Mouse (Mus musculus): ENCODE results near the gene Pgf. TPM values are rescaled to one million over a fixed set of nuclear protein-coding genes. Genes with fewer than 3 reads are reported as not detected.

Gene Pgf
- 10.9 and 14.6 TPM in 2 replicates for polyA plus RNA-seq (2014; fragmentation: Nextera tagmentation; extraction: Ambion mirVana)

- H3K27me3 ChIP-seq (ENCODE audit: insufficient read depth, low read length), result no peaks in the 10 kb centered on the region
- 74% methylated on average over 10 of the region's 10 CpGs for WGBS
- peak within 1 kb of the TSS; percentile 70 for H3K4me2 ChIP-seq
- H3K4me3 ChIP-seq (ENCODE audit: low read depth, low read length), result peak within 1 kb of the TSS; percentile 39
- peak within 1 kb of the TSS; percentile 35 for H3K9ac ChIP-seq
- peak within 1 kb of the TSS; percentile 87; the same call in 1 of the 2 replicates for H3K27ac ChIP-seq (ENCODE audit: low read depth)
- ATAC-seq (ENCODE audit: insufficient read depth) (no peak), DNase-seq (no peak)
- peaks cover 2% of the 10 kb centered on the region for H3K36me3 ChIP-seq (ENCODE audit: insufficient read depth)
- peaks cover 44% of the 10 kb centered on the region for H3K4me1 ChIP-seq (ENCODE audit: insufficient read depth)
- H3K9me3 ChIP-seq (ENCODE audit: low read depth, low read length), result no peaks in the 10 kb centered on the region
- no peak for TF ChIP-seq CTCF (IDR thresholded peaks at IDR 0.05; ENCODE audit: low read depth)
These were observed at the start of gene Pgf for GRCm38 (mm10) chr12:85177740-85178239. Gene Pgf (minus strand): TSS chr12:85177790.

GRCm38 (mm10) chr12:85227227-85227626 is 49.6 kb upstream of the Pgf start:
- 49% methylated on average over 7 of the region's 7 CpGs for WGBS

GRCm38 (mm10) chr12:85219905-85220290 is 42.3 kb upstream of the Pgf start:
- peaks cover 9% of the 10 kb centered on the region; the same call in 1 of the 2 replicates for H3K4me1 ChIP-seq (ENCODE audit: insufficient read depth)
- H3K36me3 ChIP-seq (ENCODE audit: insufficient read depth), result peaks cover 42% of the 10 kb centered on the region
- peak overlapping the region; percentile 64 for H3K4me3 ChIP-seq (ENCODE audit: low read depth, low read length)
- 0 out of 2 replicates have a peak, but pooled peaks have one; percentile 9 for TF ChIP-seq CTCF (IDR thresholded peaks at IDR 0.05; ENCODE audit: low read depth)
- ATAC-seq (ENCODE audit: insufficient read depth) (no peak), DNase-seq (peak; percentile 24)
- no peak overlapping the region for H3K27ac ChIP-seq (ENCODE audit: low read depth)
- no peaks in the 10 kb centered on the region for H3K9me3 ChIP-seq (ENCODE audit: low read depth, low read length)
- H3K4me2 ChIP-seq, result peak overlapping the region; percentile 85
- 3% methylated on average over 12 of the region's 12 CpGs for WGBS
- H3K27me3 ChIP-seq (ENCODE audit: insufficient read depth, low read length), result no peaks in the 10 kb centered on the region
- H3K9ac ChIP-seq, result peak overlapping the region; percentile 55

More at GRCm38 (mm10) chr12:85227227-85227626, 49.6 kb upstream of the Pgf start:
- ATAC-seq (ENCODE audit: insufficient read depth), result no peak
- Histone ChIP-seq H3K27ac (ENCODE audit: low read depth) (no peak overlapping the region), H3K36me3 (ENCODE audit: insufficient read depth) (peaks cover 50% of the 10 kb centered on the region), H3K4me3 (ENCODE audit: low read depth, low read length) (no peak overlapping the region), H3K4me2 (no peak overlapping the region), H3K9ac (no peak overlapping the region), H3K4me1 (ENCODE audit: insufficient read depth) (0 out of 2 replicates have a peak, but pooled peaks cover 2% of the 10 kb centered on the region), H3K9me3 (ENCODE audit: low read depth, low read length) (no peaks in the 10 kb centered on the region), H3K27me3 (ENCODE audit: insufficient read depth, low read length) (no peaks in the 10 kb centered on the region)
- peak; percentile 11 for DNase-seq
- TF ChIP-seq CTCF (IDR thresholded peaks at IDR 0.05; ENCODE audit: low read depth), result no peak

- Histone ChIP-seq H3K4me2 (peak within 1 kb of the TSS; percentile 85), H3K27me3 (ENCODE audit: insufficient read depth, low read length) (no peaks in the 10 kb centered on the region), H3K4me3 (ENCODE audit: low read depth, low read length) (peak within 1 kb of the TSS; percentile 64), H3K4me1 (ENCODE audit: insufficient read depth) (peaks cover 9% of the 10 kb centered on the region; the same call in 1 of the 2 replicates), H3K27ac (ENCODE audit: low read depth) (peak within 1 kb of the TSS; percentile 47; the same call in 1 of the 2 replicates), H3K9me3 (ENCODE audit: low read depth, low read length) (no peaks in the 10 kb centered on the region), H3K9ac (peak within 1 kb of the TSS; percentile 55), H3K36me3 (ENCODE audit: insufficient read depth) (peaks cover 37% of the 10 kb centered on the region)
- ATAC-seq (ENCODE audit: insufficient read depth) (peak; percentile 100), DNase-seq (peak; percentile 100)
- under 1% methylated on average over 54 of the region's 54 CpGs for WGBS
- no peak for TF ChIP-seq CTCF (IDR thresholded peaks at IDR 0.05; ENCODE audit: low read depth)
These were observed 41.8 kb upstream of the Pgf start, which contains the start of gene Eif2b2 for GRCm38 (mm10) chr12:85219236-85219904. Gene Eif2b2 (plus strand): TSS chr12:85219481.

GRCm38 (mm10) chr12:85217733-85218310 is 40.2 kb upstream of the Pgf start:
- Histone ChIP-seq H3K27ac (ENCODE audit: low read depth) (no peak overlapping the region), H3K4me3 (ENCODE audit: low read depth, low read length) (no peak overlapping the region), H3K4me2 (no peak overlapping the region), H3K27me3 (ENCODE audit: insufficient read depth, low read length) (no peaks in the 10 kb centered on the region), H3K36me3 (ENCODE audit: insufficient read depth) (peaks cover 22% of the 10 kb centered on the region), H3K9ac (no peak overlapping the region), H3K4me1 (ENCODE audit: insufficient read depth) (peaks cover 9% of the 10 kb centered on the region; the same call in 1 of the 2 replicates), H3K9me3 (ENCODE audit: low read depth, low read length) (no peaks in the 10 kb centered on the region)
- 48% methylated on average over 2 of the region's 2 CpGs for WGBS
- no peak for ATAC-seq (ENCODE audit: insufficient read depth)
- DNase-seq, result no peak
- no peak for TF ChIP-seq CTCF (IDR thresholded peaks at IDR 0.05; ENCODE audit: low read depth)

- Histone ChIP-seq H3K9me3 (ENCODE audit: low read depth, low read length) (no peaks in the 10 kb centered on the region), H3K27me3 (ENCODE audit: insufficient read depth, low read length) (no peaks in the 10 kb centered on the region), H3K4me1 (ENCODE audit: insufficient read depth) (0 out of 2 replicates have a peak, but pooled peaks cover 4% of the 10 kb centered on the region), H3K9ac (no peak overlapping the region), H3K4me2 (no peak overlapping the region), H3K27ac (ENCODE audit: low read depth) (no peak overlapping the region), H3K36me3 (ENCODE audit: insufficient read depth) (no peaks in the 10 kb centered on the region), H3K4me3 (ENCODE audit: low read depth, low read length) (no peak overlapping the region)
- ATAC-seq (ENCODE audit: insufficient read depth) (no peak), DNase-seq (peak; percentile 30)
- TF ChIP-seq CTCF (IDR thresholded peaks at IDR 0.05; ENCODE audit: low read depth), result no peak
- 73% methylated on average over 5 of the region's 5 CpGs for WGBS
These were observed 37.4 kb upstream of the Pgf start for GRCm38 (mm10) chr12:85215031-85215430.

GRCm38 (mm10) chr12:85208687-85209199 is 31.2 kb upstream of the Pgf start:
- H3K9me3 ChIP-seq (ENCODE audit: low read depth, low read length), result no peaks in the 10 kb centered on the region
- H3K4me3 ChIP-seq (ENCODE audit: low read depth, low read length), result no peak overlapping the region
- no peak overlapping the region for H3K27ac ChIP-seq (ENCODE audit: low read depth)
- DNase-seq (no peak), ATAC-seq (ENCODE audit: insufficient read depth) (no peak)
- no peak overlapping the region for H3K9ac ChIP-seq
- no peaks in the 10 kb centered on the region for H3K36me3 ChIP-seq (ENCODE audit: insufficient read depth)
- no peak overlapping the region for H3K4me2 ChIP-seq
- H3K27me3 ChIP-seq (ENCODE audit: insufficient read depth, low read length), result no peaks in the 10 kb centered on the region
- WGBS, result 39% methylated on average over 7 of the region's 7 CpGs
- no peak for TF ChIP-seq CTCF (IDR thresholded peaks at IDR 0.05; ENCODE audit: low read depth)
- no peaks in the 10 kb centered on the region for H3K4me1 ChIP-seq (ENCODE audit: insufficient read depth)

All from lung, embryonic 14.5 days (tissue).